Mouse (Mus musculus): Measurements from ENCODE around the gene Col4a3bp.
"Not testable (repeated sequence)": the region's sequence is repeated elsewhere in the genome, so short reads cannot be mapped to it uniquely, and the experiment has no call there.

The Col4a3bp gene

DNA sequence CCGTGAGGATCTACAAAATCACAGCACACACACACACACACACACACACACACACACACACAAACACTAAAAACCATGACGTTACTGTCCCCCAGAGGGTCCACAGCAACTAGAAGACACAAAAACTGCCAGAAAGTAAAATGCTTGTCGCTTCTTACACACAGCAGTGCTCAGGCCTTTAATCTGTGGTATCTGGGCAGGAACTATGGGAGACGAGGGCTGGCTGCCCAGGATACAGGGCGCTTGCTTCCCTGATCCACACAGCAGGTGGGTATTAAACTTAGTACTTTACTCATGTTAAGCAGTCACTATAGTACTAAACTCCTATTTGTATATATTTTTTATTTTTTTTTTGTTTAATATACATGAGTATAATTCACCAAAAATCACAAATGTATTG, 103.4 kb downstream of the Col4a3bp start:
- in situ Hi-C loops (cut with MboI, MseI): no loop called here

DNA sequence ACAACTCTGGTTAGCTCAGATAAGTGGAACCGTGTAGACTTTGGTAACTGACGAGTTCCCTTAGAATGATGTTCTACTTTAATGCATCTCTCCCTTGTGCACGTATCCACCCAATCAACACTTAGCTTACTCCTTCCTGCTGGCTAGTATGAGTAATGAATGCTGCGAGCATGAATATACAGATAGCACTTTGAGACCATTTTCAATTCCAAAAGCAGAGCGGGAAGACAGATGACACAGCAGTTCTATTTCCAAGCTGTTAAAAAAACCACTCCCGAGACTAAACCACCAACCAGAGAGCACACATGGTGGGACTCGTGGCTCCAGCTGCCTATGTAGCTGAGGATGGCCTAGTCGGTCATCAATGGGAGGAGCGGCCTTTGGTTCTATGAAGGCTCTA, 110.6 kb downstream of the Col4a3bp start:
- in situ Hi-C loops (cut with MboI, MseI): no loop called here

DNA sequence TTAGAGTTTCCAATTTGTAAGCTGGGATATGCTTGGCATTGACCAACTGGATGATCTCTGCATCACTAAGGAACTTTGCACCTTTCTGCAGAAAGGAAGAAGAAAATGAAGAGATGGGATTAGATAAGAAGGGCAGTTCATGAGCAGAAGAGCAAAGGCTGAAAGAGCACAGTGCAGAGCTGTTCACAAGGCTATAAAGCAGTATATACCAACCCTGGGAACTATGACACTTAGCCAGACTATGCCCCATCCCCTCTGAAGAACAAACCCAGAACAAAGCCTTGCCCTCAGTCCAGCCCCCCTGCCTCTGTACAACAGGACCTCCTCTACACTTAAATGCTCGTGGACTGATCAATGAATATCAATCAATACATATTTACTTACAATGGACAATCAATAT, 114.3 kb downstream of the Col4a3bp start:
- in situ Hi-C loops (cut with MboI, MseI): no loop called here

DNA sequence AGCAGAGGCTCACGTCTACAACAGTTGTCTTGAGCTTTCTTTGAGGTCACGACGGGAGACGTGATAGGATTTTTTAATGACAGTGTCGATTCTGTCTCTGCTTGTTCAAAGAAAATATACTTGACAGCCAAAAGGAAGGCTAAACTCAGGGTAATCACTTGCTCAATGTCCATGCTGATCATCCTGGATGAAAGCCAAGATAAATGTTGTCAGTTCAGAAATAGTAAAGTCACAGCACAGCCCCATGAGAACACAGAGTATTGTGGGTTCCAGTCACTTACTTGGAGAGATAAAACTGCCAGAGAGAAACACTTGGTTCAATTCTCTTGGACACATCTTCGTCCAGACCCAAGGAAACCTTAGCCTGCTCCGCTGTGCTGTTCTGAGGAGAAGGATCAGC, 116.5 kb downstream of the Col4a3bp start:
- in situ Hi-C loops (cut with MboI, MseI): no loop called here

DNA sequence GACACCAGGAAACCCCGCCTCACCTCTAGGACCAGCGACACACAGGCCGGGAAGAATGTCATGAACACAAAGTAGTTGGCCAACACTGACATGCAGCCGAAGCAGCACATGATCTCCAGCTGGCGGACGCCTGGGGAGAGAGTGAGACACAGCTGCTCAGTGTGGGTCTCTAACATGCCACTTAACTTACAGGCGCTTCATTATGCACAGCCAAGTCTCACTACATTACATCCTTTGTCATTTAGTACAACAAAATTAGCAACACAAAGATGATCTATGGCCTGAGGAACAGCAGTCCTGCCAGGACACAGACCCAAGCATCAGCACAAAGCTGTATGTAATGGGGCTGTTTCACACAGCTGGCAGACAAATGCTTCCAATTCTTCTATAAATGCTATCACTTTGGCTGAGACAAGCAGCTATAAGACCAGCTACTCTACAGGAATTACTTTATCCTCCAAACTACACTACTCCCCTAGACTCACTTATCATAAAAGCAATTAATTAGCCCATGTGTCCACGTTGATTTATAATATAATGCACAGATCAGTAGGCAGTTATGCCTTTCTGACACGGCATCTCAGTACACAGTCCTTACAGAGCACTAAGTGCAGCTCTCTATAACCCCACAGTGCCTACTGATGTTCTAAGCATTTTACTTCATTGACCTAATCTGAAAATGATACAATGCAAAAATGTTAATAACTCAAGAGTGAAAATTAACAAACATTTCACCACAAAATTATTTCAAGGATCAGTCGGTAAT, 117.9 kb downstream of the Col4a3bp start:
- in situ Hi-C loops (cut with MboI, MseI): no loop called here

DNA sequence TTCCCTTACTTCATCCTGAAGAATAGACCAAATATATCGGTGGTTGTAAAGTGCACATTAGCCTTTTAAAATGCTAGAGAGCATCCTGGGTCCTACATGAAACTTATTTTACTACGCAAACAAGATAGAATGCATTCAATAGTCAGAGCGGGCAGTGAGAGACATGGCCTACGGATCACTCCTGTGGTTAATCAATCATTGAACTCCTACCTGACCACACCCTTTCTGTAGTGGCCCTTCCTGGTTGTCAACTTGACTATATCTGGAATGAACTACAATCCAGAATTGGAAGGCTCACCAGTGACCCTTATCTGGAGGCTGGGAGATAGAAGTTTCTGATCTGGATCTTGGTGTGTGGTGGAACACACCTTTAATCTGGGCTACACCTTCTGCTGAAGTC, 120.7 kb downstream of the Col4a3bp start:
- in situ Hi-C loops (cut with MboI, MseI): not testable (repeated sequence)

DNA sequence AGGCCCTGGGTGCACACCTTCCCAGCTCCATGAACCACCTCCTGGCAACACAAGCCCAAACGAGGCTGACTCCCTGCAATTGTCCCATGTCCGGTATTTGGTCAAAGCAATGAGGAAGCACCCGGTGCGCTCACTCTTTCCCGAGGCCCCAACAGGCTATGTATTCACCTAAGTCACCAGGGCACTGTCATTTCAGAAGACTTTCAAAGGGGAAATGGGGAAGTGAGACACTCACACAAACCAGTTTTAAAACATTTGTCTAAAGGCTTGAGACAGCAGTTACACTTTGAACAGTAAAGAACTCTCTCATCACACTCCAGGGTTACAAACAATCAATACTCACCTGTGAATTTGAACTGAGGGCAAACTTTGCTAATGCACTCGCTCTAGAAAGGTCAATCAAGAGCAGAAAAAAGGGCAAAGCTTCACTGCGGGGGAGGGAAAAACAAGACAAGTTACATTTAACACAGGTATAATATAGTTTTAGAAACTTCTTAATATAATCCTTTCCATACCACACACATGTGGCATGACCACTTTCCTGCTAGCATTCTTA, 122.1 kb downstream of the Col4a3bp start:
- in situ Hi-C loops (cut with MboI, MseI): no loop called here

DNA sequence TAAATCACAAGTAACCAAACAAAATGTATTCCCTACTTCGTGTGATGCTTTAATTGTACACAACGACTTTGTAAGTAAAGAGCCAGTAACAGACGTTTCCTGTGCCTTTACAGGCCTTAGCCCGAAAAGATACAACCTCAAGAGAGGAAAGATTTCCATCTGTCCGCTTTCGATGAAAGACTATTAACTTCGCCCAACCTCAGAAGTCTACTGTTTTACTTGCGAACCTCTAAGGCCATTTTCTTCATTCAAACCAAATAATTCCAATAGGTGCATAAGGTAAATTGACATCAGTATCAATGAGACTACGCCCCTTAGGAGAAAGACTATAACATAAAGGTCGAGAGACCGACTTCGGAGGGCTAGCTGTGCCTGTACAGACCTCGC, 127.6 kb downstream of the Col4a3bp start:
- in situ Hi-C loops (cut with MboI, MseI): no loop called here

DNA sequence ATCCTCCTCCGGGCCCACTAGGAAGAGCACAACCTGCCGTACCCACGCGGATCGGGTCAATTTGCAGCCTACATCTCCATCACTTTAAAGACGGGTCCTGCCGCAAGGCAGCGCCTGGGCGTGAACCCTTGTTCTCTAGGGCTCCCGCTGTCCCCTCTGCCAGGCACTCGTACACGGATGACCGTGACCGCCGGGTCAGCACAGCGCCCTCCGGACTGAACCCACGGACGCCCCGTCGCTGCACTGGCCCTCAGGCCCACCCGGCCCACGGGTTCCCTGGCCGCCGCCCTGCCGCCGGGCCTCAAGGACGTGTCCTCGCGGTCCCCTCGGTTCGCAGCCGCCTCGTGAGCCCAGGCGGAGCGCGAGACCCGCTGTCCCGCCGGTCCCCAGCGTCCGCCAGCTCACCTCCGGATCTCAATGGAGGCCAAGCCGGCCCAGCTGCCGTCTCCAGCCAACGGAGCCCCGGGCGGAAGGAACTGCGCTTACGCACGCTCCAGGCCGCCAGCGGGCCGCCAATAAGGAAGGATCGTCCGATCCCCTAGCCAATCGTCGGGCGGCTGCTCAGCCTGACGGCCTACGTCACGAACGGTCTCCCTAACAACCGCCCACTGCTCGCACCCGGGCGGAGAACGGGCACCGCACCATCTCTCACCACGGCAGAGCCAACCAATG, 128.1 kb downstream of the Col4a3bp start, which contains the start of gene Hmgcr:
Gene Hmgcr (minus strand): TSS at position 531 of the 672 bp plus-strand sequence.
- in situ Hi-C loops (cut with MboI, MseI): no loop called here

DNA sequence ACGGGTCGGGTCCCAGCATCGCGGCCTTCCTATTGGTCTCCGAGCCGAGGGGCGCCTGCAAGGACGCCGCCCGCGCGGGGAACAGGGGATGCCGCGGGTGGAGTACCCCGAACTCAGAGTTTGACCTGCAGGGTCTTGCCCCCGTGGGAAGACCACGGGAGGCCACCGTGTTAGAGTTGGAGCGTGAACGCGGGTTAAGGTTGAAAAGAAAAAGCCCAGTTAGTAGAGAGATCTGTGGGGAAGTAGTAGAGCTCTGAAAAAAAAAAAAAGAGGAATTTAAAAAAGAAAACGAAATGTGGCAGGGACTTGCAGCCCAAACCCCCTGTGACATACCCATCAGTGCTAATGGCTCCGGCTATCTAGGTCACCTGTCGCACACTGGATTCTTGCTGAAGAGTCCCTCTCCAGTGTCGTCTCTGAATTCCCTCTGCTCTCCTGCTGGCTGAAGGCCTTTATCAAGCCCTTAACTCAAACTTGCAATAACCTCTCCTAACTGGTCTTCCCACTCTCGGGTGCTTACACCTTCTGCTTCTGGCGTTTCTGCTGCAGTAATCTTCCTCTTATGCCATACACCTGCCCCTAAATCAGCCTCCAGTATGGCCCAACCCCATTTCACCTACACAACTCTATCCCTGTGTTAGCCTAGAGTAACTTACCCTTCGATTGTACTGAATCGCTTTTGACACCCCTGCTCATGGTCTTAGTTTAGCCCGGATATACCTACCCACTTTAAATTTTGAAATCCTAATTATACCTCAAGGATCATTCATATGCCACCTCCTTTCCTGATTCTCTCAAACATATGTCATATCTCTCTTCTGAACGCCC, 128.9 kb downstream of the Col4a3bp start:
- in situ Hi-C loops (cut with MboI, MseI): no loop called here

DNA sequence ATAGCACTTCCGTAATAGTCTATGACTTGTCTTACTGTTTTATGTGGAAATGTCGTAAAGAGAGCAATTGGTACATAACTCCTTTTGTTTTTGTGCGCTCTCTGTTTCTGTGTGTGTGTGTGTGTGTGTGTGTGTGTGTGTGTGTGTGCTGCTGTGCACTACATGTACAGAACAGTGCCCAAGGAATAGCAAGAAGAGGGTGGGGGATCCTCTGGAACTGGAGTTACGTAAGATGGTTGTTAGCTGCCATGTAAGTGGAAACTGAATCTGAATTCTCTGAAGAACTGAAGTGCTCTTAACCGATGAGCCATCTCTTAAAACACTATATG, 129.5 kb downstream of the Col4a3bp start:
- in situ Hi-C loops (cut with MboI, MseI): no loop called here

DNA sequence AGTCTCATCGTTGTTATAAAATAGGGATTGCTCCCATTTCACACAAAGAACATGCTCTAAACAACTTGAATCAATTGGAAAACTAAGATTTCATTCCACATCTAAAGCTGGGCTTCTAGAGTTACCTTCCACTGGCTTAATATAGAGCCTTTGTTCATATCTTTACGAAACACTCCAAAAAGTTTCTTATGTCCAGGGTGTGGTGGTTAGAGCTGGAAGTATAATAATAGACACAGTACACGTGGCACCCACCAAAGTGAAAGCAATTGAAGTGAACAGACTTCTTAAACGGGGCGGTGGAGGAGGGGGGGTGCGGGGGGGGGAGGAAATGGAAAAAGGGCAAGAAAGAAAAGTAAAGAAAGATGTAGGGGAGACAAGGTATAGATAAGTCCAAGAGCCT, 129.9 kb downstream of the Col4a3bp start:
- in situ Hi-C loops (cut with MboI, MseI): no loop called here

DNA sequence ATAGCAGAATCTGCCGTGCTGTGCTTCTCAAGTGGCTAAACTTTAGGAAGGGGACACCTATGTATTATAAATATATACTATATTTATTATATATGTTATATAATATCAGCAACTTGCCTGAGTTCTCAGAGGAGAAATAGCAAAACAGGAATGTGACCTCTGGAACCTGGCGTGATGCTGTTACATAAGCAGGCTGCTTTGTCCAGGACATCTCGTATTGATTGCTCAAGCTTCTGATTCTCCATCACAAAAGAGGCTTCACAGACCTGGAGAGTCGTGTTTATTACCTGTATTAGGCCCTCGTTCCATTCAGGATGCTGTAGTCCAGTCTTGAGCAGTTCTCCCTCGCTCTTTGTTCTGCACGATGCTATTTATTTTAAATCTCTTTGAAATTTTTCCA, 131.4 kb downstream of the Col4a3bp start:
- in situ Hi-C loops (cut with MboI, MseI): no loop called here

DNA sequence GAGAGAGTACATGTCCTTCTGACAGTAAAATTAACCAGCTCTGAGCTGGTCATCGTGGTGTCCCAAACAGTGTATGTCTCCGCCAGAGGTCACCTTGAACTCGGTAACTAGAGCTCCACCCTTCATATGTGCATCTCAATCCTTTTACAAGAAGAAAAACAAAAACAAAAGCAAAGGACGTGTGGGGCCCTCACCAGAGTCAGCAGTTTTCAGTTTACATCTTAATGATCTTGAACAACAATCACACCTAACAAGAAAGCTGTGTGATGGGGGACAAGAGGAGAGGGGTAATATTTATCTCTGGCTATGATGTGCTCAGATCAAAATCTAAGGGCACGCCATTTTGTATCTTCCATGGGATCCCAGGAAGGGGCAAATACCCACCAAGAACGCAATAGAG, 133.3 kb downstream of the Col4a3bp start:
- in situ Hi-C loops (cut with MboI, MseI): no loop called here

DNA sequence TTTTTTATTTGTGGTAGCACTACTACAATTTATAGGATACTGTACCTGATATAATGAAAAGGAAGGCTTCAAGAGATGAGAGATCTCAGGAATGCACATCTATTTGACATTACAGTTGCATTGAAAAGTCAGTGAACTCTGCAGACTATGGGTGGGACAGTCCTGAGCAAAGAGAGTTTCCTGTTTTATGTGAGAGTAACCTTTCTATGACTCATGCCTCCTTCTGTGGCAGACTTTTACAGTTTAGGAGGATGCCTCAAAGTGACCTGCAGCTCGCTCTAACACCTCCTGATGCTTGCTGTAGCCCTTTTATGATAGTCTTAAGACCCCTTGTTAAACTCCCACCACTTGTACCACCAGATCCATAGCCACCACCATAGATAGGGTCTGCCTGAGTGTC, 134.7 kb downstream of the Col4a3bp start:
- in situ Hi-C loops (cut with MboI, MseI): no loop called here

DNA sequence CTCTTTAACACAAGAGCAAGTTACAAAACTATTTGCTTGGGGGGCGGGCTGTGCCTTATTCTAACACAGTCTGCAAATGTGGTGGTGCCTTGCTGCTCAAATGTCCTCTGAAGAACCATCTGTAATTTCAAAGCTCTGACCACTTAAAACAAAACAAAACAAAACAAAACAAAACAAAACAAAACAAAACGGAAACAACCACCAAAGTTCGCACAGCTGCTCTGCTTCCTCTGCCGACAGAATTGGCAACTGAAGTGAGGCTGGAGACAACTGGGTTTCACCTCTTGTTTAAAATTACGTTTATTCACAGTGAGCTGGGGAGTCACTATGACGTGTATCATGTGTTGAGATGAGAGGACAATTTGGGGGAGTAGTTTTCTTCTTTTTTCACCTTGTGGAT, 136.2 kb downstream of the Col4a3bp start:
- in situ Hi-C loops (cut with MboI, MseI): no loop called here

DNA sequence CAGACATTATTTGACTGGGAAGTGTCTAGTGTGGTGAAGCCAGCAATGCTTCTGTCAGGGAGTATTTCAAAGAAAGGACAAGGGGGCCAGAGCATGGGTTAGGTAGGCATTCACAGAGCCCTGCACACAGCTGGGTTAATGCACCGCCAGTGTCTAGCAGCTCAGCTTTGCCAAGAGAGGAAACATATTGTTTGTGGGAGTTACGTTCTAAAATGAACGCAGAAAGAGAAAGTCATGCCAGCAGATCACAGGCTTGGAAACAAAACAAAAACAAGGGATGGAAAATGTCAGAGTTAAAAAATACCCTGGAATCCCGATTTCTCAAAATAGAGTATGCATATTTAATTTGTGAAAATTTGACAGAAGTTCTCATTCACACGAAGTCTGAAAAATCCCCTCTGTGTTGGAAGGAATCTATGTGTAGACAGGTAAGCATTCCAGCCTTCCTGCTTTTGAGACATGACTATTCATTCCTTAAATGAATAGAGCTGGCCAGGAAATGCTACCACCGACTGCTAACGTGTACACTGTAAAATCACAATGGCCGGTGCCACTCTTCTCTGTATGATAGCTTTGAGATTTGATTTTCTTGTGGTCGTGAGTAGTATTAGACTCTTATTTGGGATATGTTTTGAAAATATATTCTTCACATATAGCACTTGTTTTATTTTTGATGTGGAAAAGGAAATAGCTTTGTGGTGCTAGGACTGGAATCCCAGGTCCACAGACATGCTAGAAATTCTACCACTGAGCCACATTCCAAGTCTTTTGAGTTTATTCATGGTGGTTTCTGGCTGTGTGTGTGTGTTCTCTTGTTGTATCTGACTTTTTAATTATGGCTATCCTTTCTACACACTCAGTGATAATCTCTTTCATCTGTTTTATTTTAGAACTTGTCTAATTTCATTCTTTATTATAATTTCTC, 138.0 kb downstream of the Col4a3bp start:
- in situ Hi-C loops (cut with MboI, MseI): no loop called here

DNA sequence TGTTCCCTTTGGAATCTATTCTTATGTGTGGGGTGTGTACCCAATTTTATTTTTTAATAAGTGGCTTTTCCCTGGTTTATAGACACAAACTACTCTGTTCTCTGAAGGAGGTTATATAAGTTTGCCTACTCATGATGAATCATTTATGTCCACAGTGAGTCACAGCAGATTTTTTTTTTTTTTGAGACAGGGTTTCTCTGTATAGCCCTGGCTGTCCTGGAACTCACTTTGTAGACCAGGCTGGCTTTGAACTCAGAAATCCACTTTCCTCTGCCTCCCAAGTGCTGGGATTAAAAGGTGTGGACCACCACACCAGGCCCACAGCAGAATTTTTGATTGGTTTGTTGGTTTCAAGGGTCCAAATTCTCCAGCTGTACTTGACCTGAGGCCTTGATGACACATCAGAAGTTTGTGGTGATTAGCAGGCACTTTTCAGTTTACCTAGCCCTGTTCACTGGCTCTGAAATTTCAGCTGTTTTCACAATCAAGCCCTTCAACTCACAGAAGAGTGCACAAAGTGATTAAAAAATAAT, 138.7 kb downstream of the Col4a3bp start:
- in situ Hi-C loops (cut with MboI, MseI): no loop called here

DNA sequence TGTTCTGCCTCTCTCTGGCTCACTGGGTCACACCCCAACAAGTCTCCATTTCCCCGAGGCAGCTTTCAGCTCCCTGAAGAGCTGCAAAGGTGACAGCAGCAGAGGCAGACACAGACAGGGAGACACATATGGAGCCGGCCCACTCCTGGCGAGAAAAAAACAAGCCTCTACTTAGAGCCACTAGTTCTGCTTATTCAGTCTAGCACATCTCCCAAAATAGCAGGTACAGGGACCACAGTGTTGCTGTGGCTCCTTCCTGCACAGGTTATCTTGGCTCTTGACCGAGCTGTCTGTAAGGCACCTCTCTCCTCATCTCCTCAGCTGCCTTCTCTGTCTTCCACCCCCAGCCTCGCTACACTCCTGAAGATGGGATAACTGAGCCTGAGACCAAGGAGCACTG, 142.4 kb downstream of the Col4a3bp start:
- in situ Hi-C loops (cut with MboI, MseI): no loop called here

DNA sequence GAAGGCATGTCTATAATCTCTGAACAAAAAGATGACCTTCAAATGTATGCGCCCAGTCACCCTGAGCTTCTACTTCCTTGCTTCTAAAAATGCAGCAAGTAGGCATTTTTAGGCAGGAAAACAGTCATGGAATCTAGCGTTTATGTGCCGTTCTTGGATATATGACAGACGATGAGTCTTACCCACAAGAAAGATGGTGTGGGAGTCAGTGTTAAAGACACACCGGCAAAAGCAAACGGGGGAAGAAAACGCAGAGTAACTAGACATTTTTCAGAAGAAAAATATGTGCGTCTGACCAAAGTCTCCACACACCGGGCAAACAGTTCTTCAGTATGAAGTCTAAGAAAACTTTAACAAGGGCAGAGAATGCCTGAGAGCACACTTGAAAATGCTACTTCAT, 144.8 kb downstream of the Col4a3bp start:
- in situ Hi-C loops (cut with MboI, MseI): no loop called here
